Mouse (Mus musculus) liver, adult (tissue): ENCODE data around the gene Ank.

Experiments
- GATA4 ChIP-seq: IDR thresholded peaks from 2 replicates; pipeline ENCODE4 v1.6.1; 2014; ENCODE audit warnings: mild to moderate bottlenecking, low read length; ENCODE audit not compliant: insufficient replicate concordance

Ank gene

GRCm38 (mm10) chr15:27536771-27537170, 70.3 kb downstream of the Ank start:
- no peak for TF ChIP-seq GATA4

- TF ChIP-seq GATA4: no peak
Measured at GRCm38 (mm10) chr15:27537519-27538223, 71.2 kb downstream of the Ank start.

GRCm38 (mm10) chr15:27539745-27540144, 73.3 kb downstream of the Ank start:
- TF ChIP-seq GATA4: no peak

- TF ChIP-seq GATA4: no peak
Measured at GRCm38 (mm10) chr15:27545203-27545602, 78.7 kb downstream of the Ank start.

GRCm38 (mm10) chr15:27548110-27548509, 81.6 kb downstream of the Ank start:
- TF ChIP-seq GATA4: no peak

- no peak for TF ChIP-seq GATA4
Measured at GRCm38 (mm10) chr15:27549071-27549470, 82.6 kb downstream of the Ank start.

GRCm38 (mm10) chr15:27549878-27550277, 83.4 kb downstream of the Ank start:
- TF ChIP-seq GATA4: no peak

- no peak for TF ChIP-seq GATA4
Measured at GRCm38 (mm10) chr15:27550358-27550992, 84.0 kb downstream of the Ank start.

GRCm38 (mm10) chr15:27551117-27552114, 84.9 kb downstream of the Ank start:
- no peak for TF ChIP-seq GATA4

- TF ChIP-seq GATA4: no peak
Measured at GRCm38 (mm10) chr15:27552129-27552700, 85.7 kb downstream of the Ank start.

- no peak for TF ChIP-seq GATA4
Measured at GRCm38 (mm10) chr15:27553554-27553953, 87.1 kb downstream of the Ank start.

GRCm38 (mm10) chr15:27558456-27559147, 92.1 kb downstream of the Ank start:
- TF ChIP-seq GATA4: no peak

- TF ChIP-seq GATA4: no peak
Measured at GRCm38 (mm10) chr15:27560315-27560714, 93.8 kb downstream of the Ank start.
